In the genomic region with DNA sequence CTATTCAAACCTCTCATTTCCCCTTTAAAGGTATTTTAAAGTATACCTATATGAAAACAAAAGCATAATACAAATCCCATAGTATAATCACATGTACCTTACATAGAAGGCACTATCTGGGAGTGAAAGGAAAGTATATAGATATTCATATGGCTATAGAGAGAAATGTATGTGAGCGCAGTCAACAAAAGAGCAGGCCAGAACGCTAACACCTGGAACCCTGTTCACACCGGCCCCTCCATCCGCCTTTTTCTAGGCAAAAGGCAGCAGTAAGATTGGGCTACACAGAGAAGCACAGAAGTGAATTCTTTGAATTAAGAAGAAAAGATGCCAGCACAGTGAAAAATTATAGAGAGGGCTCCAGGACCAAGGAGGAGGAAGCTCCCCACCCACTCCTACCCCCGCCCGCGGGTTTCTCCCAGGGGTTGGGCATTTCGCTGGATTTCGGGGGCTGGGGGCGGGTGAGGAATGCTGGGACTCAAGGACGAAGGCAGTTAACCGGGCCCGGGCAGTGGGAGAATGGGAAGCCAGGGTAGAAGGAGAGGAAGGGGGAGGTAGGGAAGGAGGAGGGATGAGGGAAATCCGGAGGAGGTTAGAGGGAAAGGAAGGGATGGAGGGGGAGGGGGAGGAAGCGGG, we compare ENCODE assay signal across 8 mouse cellular contexts. TPM values are rescaled to one million over a fixed set of nuclear protein-coding genes. Genes with fewer than 3 reads are reported as not detected.
A peak's percentile ranks its signal among the peaks of the same experiment; 100 is the strongest.
DNase-seq lines count a peak whose midpoint lies in the region; ATAC-seq and TF ChIP-seq lines count a peak whose summit lies in the region.

No protein-coding gene starts in this region.

- H3K27ac ChIP-seq in cerebellum, adult 2 months (ENCODE audit: insufficient read depth, low read length): peak overlapping the region; percentile 70; the same call in 1 of the 2 replicates
- H3K27ac ChIP-seq in lung, embryonic 15.5 days: peak overlapping the region; percentile 99
- peak overlapping the region; percentile 92 for H3K27ac ChIP-seq in forebrain, postnatal 0 days (ENCODE audit: low read depth, low read length)
- H3K27ac ChIP-seq in macrophage: peak overlapping the region; percentile 93
- peak overlapping the region; percentile 91 for H3K27ac ChIP-seq in stomach, postnatal 0 days (replicated peaks)

- peak overlapping the region; percentile 79 for H3K9ac ChIP-seq in lung, embryonic 15.5 days
- peak overlapping the region; percentile 79 for H3K9ac ChIP-seq in forebrain, postnatal 0 days
- H3K9ac ChIP-seq in stomach, postnatal 0 days (ENCODE audit: low read length): peak overlapping the region; percentile 73

- no peak for DNase-seq in cerebellum, adult 2 months
- DNase-seq in cerebellum, adult 11-12 months: no peak
- no peak for DNase-seq in lung, adult 18-20 months
- DNase-seq in forebrain, postnatal 0 days: no peak
- no peak for DNase-seq in stomach, postnatal 0 days (ENCODE audit: low spot score)
- no peak for DNase-seq in cerebellum, adult 11 months

- H3K79me2 ChIP-seq in macrophage (ENCODE audit: inconsistent target): peaks cover 52% of the 10 kb centered on the region

- peak overlapping the region; percentile 65 for H3K4me2 ChIP-seq in lung, embryonic 15.5 days
- peak overlapping the region; percentile 52 for H3K4me2 ChIP-seq in forebrain, postnatal 0 days (ENCODE audit: low read depth)
- peak overlapping the region; percentile 58 for H3K4me2 ChIP-seq in stomach, postnatal 0 days (replicated peaks; ENCODE audit: low read depth)

- H3K36me3 ChIP-seq in lung, embryonic 15.5 days: no peaks in the 10 kb centered on the region
- H3K36me3 ChIP-seq in forebrain, postnatal 0 days (ENCODE audit: insufficient read depth): 0 out of 2 replicates have a peak, but pooled peaks cover 3% of the 10 kb centered on the region
- peaks cover 7% of the 10 kb centered on the region for H3K36me3 ChIP-seq in macrophage (ENCODE audit: inconsistent target)
- no peaks in the 10 kb centered on the region; the same call in 1 of the 2 replicates for H3K36me3 ChIP-seq in stomach, postnatal 0 days (ENCODE audit: control insufficient read depth, insufficient read depth, low read length)

- no peaks in the 10 kb centered on the region; the same call in none of the 2 replicates for H3K4me1 ChIP-seq in cerebellum, adult 2 months (ENCODE audit: control insufficient read depth, insufficient read depth, low read length)
- H3K4me1 ChIP-seq in lung, embryonic 15.5 days: peaks cover 6% of the 10 kb centered on the region; the same call in 1 of the 2 replicates
- no peaks in the 10 kb centered on the region for H3K4me1 ChIP-seq in forebrain, postnatal 0 days (ENCODE audit: insufficient read depth)
- H3K4me1 ChIP-seq in stomach, postnatal 0 days (replicated peaks; ENCODE audit: control insufficient read depth, insufficient read depth): no peaks in the 10 kb centered on the region

- H3K4me3 ChIP-seq in cerebellum, adult 2 months (replicated peaks; ENCODE audit: insufficient read depth, low read depth, low read length): peak overlapping the region; percentile 93
- H3K4me3 ChIP-seq in lung, embryonic 15.5 days: peak overlapping the region; percentile 71
- peak overlapping the region; percentile 70 for H3K4me3 ChIP-seq in forebrain, postnatal 0 days (ENCODE audit: low read depth, low read length)
- H3K4me3 ChIP-seq in macrophage (ENCODE audit: inconsistent target): peak overlapping the region; percentile 91
- peak overlapping the region; percentile 61 for H3K4me3 ChIP-seq in stomach, postnatal 0 days (ENCODE audit: low read depth, low read length)

- TF ChIP-seq POLR2A in cerebellum, adult 2 months (IDR thresholded peaks at IDR 0.05; ENCODE audit: borderline replicate concordance, insufficient read depth, low read length): no peak

- no peaks in the 10 kb centered on the region for H3K27me3 ChIP-seq in cerebellum, adult 2 months (ENCODE audit: control insufficient read depth, insufficient read depth, low read length)
- H3K27me3 ChIP-seq in lung, embryonic 15.5 days: no peaks in the 10 kb centered on the region
- H3K27me3 ChIP-seq in forebrain, postnatal 0 days (ENCODE audit: insufficient read depth, low read length): no peaks in the 10 kb centered on the region
- no peaks in the 10 kb centered on the region for H3K27me3 ChIP-seq in stomach, postnatal 0 days (ENCODE audit: control insufficient read depth, insufficient read depth, low read length)

- no peaks in the 10 kb centered on the region for H3K9me3 ChIP-seq in lung, embryonic 15.5 days
- no peaks in the 10 kb centered on the region for H3K9me3 ChIP-seq in forebrain, postnatal 0 days (ENCODE audit: low read length)
- no peaks in the 10 kb centered on the region for H3K9me3 ChIP-seq in stomach, postnatal 0 days (ENCODE audit: control insufficient read depth, low read length)

- TF ChIP-seq EP300 in stomach, postnatal 0 days (optimal IDR thresholded peaks at IDR 0.05): no peak

- no peak for TF ChIP-seq CTCF in cerebellum, adult 2 months (IDR thresholded peaks at IDR 0.05; ENCODE audit: borderline replicate concordance, insufficient read depth, low read depth, low read length)
- TF ChIP-seq CTCF in forebrain, postnatal 0 days (IDR thresholded peaks at IDR 0.05; ENCODE audit: low read depth): no peak
- TF ChIP-seq CTCF in stomach, postnatal 0 days (IDR thresholded peaks at IDR 0.05; ENCODE audit: low read depth): no peak

- 1% methylated on average over 15 of the region's 15 CpGs for WGBS in cerebellum, adult 2 months
- 2% methylated on average over 15 of the region's 15 CpGs for WGBS in lung, embryonic 15.5 days
- 1% methylated on average over 15 of the region's 15 CpGs for WGBS in forebrain, postnatal 0 days
- 3% methylated on average over 14 of the region's 15 CpGs for WGBS in macrophage (ENCODE audit: missing documents)
- WGBS in stomach, postnatal 0 days: 1% methylated on average over 15 of the region's 15 CpGs

- ATAC-seq in lung, embryonic 15.5 days (ENCODE audit: borderline replicate concordance, extremely low read depth, low FRiP score, low TSS enrichment): 0 out of 2 replicates have a peak, but pooled peaks have one; percentile 2
- no peak for ATAC-seq in forebrain, postnatal 0 days
- ATAC-seq in stomach, postnatal 0 days (ENCODE audit: low FRiP score, low TSS enrichment): no peak

RNA-seq across cellular contexts. Expression of gene Sppl2a, which starts 0.7 kb away (rescaled TPM):
- 20.0 and 20.1 TPM in 2 replicates for polyA plus RNA-seq in cerebellum, adult 2 months (2012; rRNA removed)
- polyA plus RNA-seq in lung, embryonic 15.5 days (2015; fragmentation: Nextera tagmentation; extraction: Ambion mirVana): 40.7 and 42.1 TPM in 2 replicates
- total RNA-seq in forebrain, postnatal 0 days (2014; rRNA removed): 38.9 and 55.3 TPM in 2 replicates
- polyA plus RNA-seq in forebrain, postnatal 0 days (2015; fragmentation: Nextera tagmentation; extraction: Ambion mirVana): 24.8 and 30.5 TPM in 2 replicates
- total RNA-seq in macrophage (2018; cell fraction: chromatin; rRNA removed): 100 to 1,000 TPM in 24 of 26 experiments, 10 to 100 TPM in 2; 82.3 to 373 (median 211) TPM
- total RNA-seq in macrophage (2018; cell fraction: cytosol; rRNA removed): 100 to 1,000 TPM in 21 of 26 experiments, 10 to 100 TPM in 5; 73.1 to 272 (median 146) TPM
- total RNA-seq in macrophage (2018; cell fraction: nucleus; rRNA removed): 100 to 1,000 TPM; 123 to 444 (median 305) TPM
- 64.1 to 120 TPM (median 88.4 TPM) in 3 replicates for polyA plus RNA-seq in macrophage (2018)
- polyA plus RNA-seq in stomach, postnatal 0 days (2015; fragmentation: Nextera tagmentation; extraction: Ambion mirVana): 43.4 and 44.8 TPM in 2 replicates

RNA-seq across cellular contexts. Expression of gene Trpm7, which starts 56.3 kb away (rescaled TPM):
- 27.6 and 28.9 TPM in 2 replicates for polyA plus RNA-seq in cerebellum, adult 2 months (2012; rRNA removed)
- 40.8 and 45.1 TPM in 2 replicates for polyA plus RNA-seq in lung, embryonic 15.5 days (2015; fragmentation: Nextera tagmentation; extraction: Ambion mirVana)
- 36.9 and 51.9 TPM in 2 replicates for total RNA-seq in forebrain, postnatal 0 days (2014; rRNA removed)
- 13.6 and 21.7 TPM in 2 replicates for polyA plus RNA-seq in forebrain, postnatal 0 days (2015; fragmentation: Nextera tagmentation; extraction: Ambion mirVana)
- total RNA-seq in macrophage (2018; cell fraction: chromatin; rRNA removed): 100 to 1,000 TPM; 195 to 331 (median 253) TPM
- 10 to 100 TPM; 29.6 to 55.7 (median 38.3) TPM for total RNA-seq in macrophage (2018; cell fraction: cytosol; rRNA removed)
- 100 to 1,000 TPM in 24 of 26 experiments, 10 to 100 TPM in 2; 98.9 to 270 (median 163) TPM for total RNA-seq in macrophage (2018; cell fraction: nucleus; rRNA removed)
- 30.5 to 53.0 TPM (median 38.3 TPM) in 3 replicates for polyA plus RNA-seq in macrophage (2018)
- polyA plus RNA-seq in stomach, postnatal 0 days (2015; fragmentation: Nextera tagmentation; extraction: Ambion mirVana): 18.6 and 22.4 TPM in 2 replicates
